Mouse (Mus musculus): ENCODE results near the gene Akna. TPM values are rescaled to one million over a fixed set of nuclear protein-coding genes. Genes with fewer than 3 reads are reported as not detected.
A peak's percentile ranks its signal among the peaks of the same experiment; 100 is the strongest.

Gene Akna
- total and polyA plus RNA-seq, 3 experiments, result 6.5 to 37.5 (median 28.0) TPM

GRCm38 (mm10) chr4:63345261-63345660 lies 57.9 kb downstream of the Akna start:
- H3K9me3 ChIP-seq (replicated peaks; ENCODE audit: low read length), result no peaks in the 10 kb centered on the region
- dilution Hi-C loops (cut with MboI; ENCODE audit: extremely low pct_ligation_motif_present, extremely low pct_unique_long_range_greater_than_20kb, low sequenced_read_pairs), result no loop called here
- H3K9ac ChIP-seq (ENCODE audit: insufficient read depth, low read depth), result no peak overlapping the region
- H3K27me3 ChIP-seq (replicated peaks), result no peaks in the 10 kb centered on the region
- in situ Hi-C loops (cut with MboI; ENCODE audit: low pct_ligation_motif_present, low pct_unique_long_range_greater_than_20kb, low sequenced_read_pairs), result no loop called here
- H3K4me3 ChIP-seq (replicated peaks in 1 of 3; ENCODE audit: low read depth in 2 of 3, low read length in 2 of 3, poor library complexity in 1 of 3), result no peak overlapping the region
- DNase-seq (ENCODE audit: extremely low read depth), result no peak
- TF ChIP-seq USF1 (IDR thresholded peaks at IDR 0.05; ENCODE audit: low read depth, low read length), result no peak
- TF ChIP-seq TBP (conservative IDR thresholded peaks at IDR 0.05; ENCODE audit: low read depth, low read length), result no peak
- no peak for TF ChIP-seq JUN (IDR thresholded peaks at IDR 0.05; ENCODE audit: insufficient read depth, low read depth, low read length)
- no peak for TF ChIP-seq CHD1 (IDR thresholded peaks at IDR 0.05; ENCODE audit: low read depth, low read length)
- TF ChIP-seq MYC (IDR thresholded peaks at IDR 0.05; ENCODE audit: low read depth, low read length), result no peak
- no peak for TF ChIP-seq E2F4 (IDR thresholded peaks at IDR 0.05; ENCODE audit: insufficient replicate concordance, low read depth, low read length)
- no peak for TF ChIP-seq ELF1 (IDR thresholded peaks at IDR 0.05; ENCODE audit: low read depth, low read length)
- TF ChIP-seq GABPA (IDR thresholded peaks at IDR 0.05; ENCODE audit: insufficient replicate concordance, low read depth, low read length), result no peak
- TF ChIP-seq ZC3H11A (IDR thresholded peaks at IDR 0.05; ENCODE audit: low read depth, low read length), result no peak
- no peaks in the 10 kb centered on the region for H3K79me2 ChIP-seq (replicated peaks; ENCODE audit: control insufficient read depth, extremely low read depth, insufficient read depth, poor library complexity, severe bottlenecking)
- H3K4me2 ChIP-seq (ENCODE audit: insufficient read depth, low read depth, poor library complexity, severe bottlenecking), result no peak overlapping the region
- H3K36me3 ChIP-seq (replicated peaks in 1 of 2; ENCODE audit: control insufficient read depth in 1 of 2, insufficient read depth in 1 of 2, low read length in 1 of 2), result no peaks in the 10 kb centered on the region
- H3K27ac ChIP-seq (ENCODE audit: insufficient read depth, low read depth), result no peak overlapping the region
- H3K4me1 ChIP-seq (ENCODE audit: control insufficient read depth in 1 of 2, insufficient read depth in 2 of 2), result peaks cover 25 to 33% of the 10 kb centered on the region in 2 experiments

DNA sequence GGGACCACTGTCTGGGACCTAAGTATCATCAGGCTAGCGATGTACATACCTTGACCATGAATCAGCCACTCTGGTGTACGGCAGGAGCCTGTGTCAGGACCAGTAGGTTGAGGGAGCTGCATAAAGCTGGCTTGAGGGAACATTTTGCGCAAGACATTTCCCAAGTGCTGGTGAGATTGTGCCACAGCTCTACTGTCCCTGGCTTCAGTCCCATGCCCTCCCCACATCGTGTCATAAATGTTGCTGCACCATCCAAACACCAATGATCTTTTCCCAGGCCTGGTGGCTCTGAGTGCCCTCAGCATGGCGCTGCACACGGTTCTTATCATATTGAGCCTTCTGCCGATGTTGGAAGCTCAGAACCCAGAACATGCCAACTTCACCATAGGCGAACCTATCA lies 58.9 kb downstream of the Akna start, which contains the start of gene Orm1:
Orm1 (plus strand) TSS at position 266 of the 400 bp plus-strand sequence.
- no peak within 1 kb of the TSS for H3K4me3 ChIP-seq (replicated peaks in 1 of 3; ENCODE audit: low read depth in 2 of 3, low read length in 2 of 3, poor library complexity in 1 of 3)
- TF ChIP-seq TCF12 (IDR thresholded peaks at IDR 0.05; ENCODE audit: low read depth, low read length), result no peak
- no peak for TF ChIP-seq E2F4 (IDR thresholded peaks at IDR 0.05; ENCODE audit: insufficient replicate concordance, low read depth, low read length)
- TF ChIP-seq MAZ (IDR thresholded peaks at IDR 0.05; ENCODE audit: low read depth, low read length), result no peak
- no peak for TF ChIP-seq JUND (conservative IDR thresholded peaks at IDR 0.05; ENCODE audit: low read depth, low read length)
- TF ChIP-seq SMC3 (IDR thresholded peaks at IDR 0.05; ENCODE audit: low read depth, low read length), result no peak
- no peak for TF ChIP-seq NRF1 (IDR thresholded peaks at IDR 0.05; ENCODE audit: low read depth, low read length)
- no peak for TF ChIP-seq ZC3H11A (IDR thresholded peaks at IDR 0.05; ENCODE audit: low read depth, low read length)
- TF ChIP-seq ZKSCAN1 (IDR thresholded peaks at IDR 0.05; ENCODE audit: borderline replicate concordance, low read depth, low read length), result no peak
- no peak for TF ChIP-seq UBTF (IDR thresholded peaks at IDR 0.05; ENCODE audit: low read depth, low read length)
- no peak for TF ChIP-seq USF2 (conservative IDR thresholded peaks at IDR 0.05; ENCODE audit: low read depth, low read length)
- dilution Hi-C loops (cut with MboI; ENCODE audit: extremely low pct_ligation_motif_present, extremely low pct_unique_long_range_greater_than_20kb, low sequenced_read_pairs), result no loop called here
- H3K79me2 ChIP-seq (replicated peaks; ENCODE audit: control insufficient read depth, extremely low read depth, insufficient read depth, poor library complexity, severe bottlenecking), result no peaks in the 10 kb centered on the region
- no peak within 1 kb of the TSS for H3K4me2 ChIP-seq (ENCODE audit: insufficient read depth, low read depth, poor library complexity, severe bottlenecking)
- peak within 1 kb of the TSS; percentile 24; the same call in 1 of the 2 replicates for H3K27ac ChIP-seq (ENCODE audit: insufficient read depth, low read depth)
- no peak for DNase-seq (ENCODE audit: extremely low read depth)
- H3K9me3 ChIP-seq (replicated peaks; ENCODE audit: low read length), result no peaks in the 10 kb centered on the region
- H3K4me1 ChIP-seq (ENCODE audit: control insufficient read depth in 1 of 2, insufficient read depth in 2 of 2), result peaks cover 25 to 33% of the 10 kb centered on the region in 2 experiments
- peak within 1 kb of the TSS; percentile 4; the same call in 1 of the 2 replicates for H3K9ac ChIP-seq (ENCODE audit: insufficient read depth, low read depth)
- in situ Hi-C loops (cut with MboI; ENCODE audit: low pct_ligation_motif_present, low pct_unique_long_range_greater_than_20kb, low sequenced_read_pairs), result no loop called here
- peaks cover 1% of the 10 kb centered on the region for H3K27me3 ChIP-seq (replicated peaks)
- H3K36me3 ChIP-seq (replicated peaks in 1 of 2; ENCODE audit: control insufficient read depth in 1 of 2, insufficient read depth in 1 of 2, low read length in 1 of 2), result no peaks in the 10 kb centered on the region

Data from CH12.LX (cell line).